Mouse (Mus musculus) cerebellum, postnatal 4 days (tissue): ENCODE data around the gene Scai.

Experiments used
- DNase-seq, 2 experiments: peaks; one replicate each; pipeline ENCODE4 v3.0.0; 2022; ENCODE audit warnings: low spot score in 2 of 2, mixed read lengths in 1 of 2

Gene Scai

DNA sequence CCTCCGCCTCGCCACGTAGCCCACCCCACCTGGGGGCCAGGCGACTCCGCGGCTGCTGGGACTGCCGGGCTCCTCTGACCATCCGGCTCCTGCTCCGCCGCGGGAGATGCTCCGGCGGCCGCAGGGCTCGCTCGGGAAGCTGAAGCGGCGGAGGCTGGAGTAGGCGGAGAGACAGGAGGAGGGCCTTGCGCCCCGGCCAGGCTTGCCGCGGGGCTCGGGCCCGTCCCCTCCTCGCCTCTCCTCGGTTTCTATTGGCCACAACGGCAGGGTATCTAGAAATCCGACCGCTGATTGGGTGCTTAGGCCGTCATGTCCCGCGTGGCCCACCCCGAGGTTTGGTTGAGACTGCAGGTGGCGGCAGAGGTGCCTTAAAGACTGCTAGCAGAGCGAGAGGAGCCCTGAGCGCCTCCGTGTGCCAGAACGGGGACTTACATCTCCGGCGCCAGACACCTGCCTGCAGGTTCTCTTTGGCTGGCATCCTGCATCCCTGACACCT lies at the start of gene Scai:
TSS of gene Scai (minus strand) at position 174 of the 496 bp plus-strand sequence.
- DNase-seq: peak; percentile 93 to 97

- DNase-seq: no peak
Measured at GRCm38 (mm10) chr2:39226731-39227130, 36.2 kb upstream of the Scai start.

DNA sequence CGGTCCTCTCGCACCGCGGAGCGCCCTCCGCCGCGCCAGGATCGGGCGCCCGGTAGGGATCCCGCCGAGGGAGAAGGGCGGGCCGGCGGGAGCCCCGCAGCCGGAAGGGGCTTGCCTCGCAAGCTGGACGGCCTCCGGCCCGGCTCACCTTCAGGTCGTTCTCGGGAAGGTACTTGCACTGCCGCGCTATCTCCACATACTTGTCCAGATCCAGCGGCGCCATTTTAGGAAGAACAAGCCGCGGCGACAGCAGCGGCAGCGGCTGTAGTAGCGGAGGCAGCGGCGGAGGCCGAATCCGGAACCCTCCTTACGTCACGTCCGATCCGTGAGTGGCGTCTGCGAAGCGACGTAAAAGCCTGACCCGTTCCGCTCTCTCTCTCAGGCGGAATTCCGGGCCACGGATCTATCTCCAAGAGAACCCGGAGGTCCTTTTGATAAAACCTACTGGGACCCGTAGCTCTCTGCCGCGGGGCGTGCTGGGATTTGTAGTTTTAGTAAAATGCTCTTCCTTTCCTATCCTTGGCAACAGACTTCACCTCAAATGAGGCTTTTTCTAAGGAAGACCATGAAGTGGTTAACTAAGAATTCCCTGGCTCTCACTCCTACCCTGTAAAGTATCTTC lies 35.6 kb upstream of the Scai start, which contains the start of gene Ppp6c:
TSS of gene Ppp6c (minus strand) at position 433 of the 622 bp plus-strand sequence.
- peak; percentile 75 to 86 for DNase-seq

DNA sequence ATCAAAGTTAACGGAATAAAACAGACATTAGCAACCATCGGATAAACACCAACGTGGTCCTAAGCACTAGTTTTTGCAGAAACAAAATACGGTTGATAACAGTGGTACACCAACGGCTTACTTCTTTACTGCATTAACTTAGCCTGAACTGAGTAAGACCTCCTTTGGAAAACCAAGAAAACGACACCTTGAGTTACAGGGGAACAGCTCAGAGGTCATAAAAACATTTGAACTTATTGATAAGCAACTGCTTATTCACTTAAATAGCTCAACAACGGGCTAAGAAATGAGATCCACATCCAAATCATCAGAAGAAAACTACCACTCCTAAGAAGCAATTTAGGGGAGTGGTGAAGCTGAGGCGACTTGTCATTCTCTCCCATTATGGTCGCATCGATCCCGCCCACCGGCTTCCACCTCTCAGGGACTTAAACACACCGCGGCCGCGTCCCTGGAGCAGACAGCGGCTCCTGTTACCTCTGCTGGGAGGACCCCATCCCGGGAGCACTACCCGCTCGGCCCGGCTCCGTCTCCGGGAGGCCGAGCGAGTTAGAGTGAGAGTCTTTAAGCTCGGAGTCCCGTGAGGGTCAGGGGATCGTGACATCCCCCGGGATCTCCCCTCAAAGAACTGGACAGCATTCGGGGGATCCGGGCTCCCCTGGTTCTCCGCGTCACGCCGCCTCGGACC lies 34.9 kb upstream of the Scai start:
- DNase-seq: peak in 1 of 2 experiments; percentile 22

GRCm38 (mm10) chr2:39224621-39225020 lies 34.1 kb upstream of the Scai start:
- no peak for DNase-seq

- no peak for DNase-seq
Measured at GRCm38 (mm10) chr2:39220010-39220409, 29.5 kb upstream of the Scai start.

GRCm38 (mm10) chr2:39219034-39219433 lies 28.5 kb upstream of the Scai start:
- no peak for DNase-seq

DNA sequence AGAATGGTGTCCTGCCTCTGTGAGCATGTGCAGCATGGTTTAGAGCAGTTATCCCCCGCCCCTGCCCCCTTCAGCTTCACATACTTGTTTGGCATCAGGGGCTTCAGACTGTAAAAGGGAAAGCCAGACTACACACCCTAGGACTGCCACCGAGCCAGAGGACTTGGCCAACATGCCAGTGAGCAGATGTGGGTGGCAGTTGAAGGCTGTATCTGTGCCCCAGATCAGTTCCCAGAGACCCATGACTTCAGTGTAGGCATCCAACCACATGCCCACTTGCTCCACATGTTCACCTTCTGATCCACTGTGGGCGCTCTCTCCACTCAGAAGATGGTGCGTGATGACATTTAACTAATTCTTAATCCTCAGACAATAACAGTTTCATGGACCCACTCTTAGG lies 26.6 kb upstream of the Scai start:
- no peak for DNase-seq

- DNase-seq: no peak
Measured at GRCm38 (mm10) chr2:39210738-39211137, 20.2 kb upstream of the Scai start.

DNA sequence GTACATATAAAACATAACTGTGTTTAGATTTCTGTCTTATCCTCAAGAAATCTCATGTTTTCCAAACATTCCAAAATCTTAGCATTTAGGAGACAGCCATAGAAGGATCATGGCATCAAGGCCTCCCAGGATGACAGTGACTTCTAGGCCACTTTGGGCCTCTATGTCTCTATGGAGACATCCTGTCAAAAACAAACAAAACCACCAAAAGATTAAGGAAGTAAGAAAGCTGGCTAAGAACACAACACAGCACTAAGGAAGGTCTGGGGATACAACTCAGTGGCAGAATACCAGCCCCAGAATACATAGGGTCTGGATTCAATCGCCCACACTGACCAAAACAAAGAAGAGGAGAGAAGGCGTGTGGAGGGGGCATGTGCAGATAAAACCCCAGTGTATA lies 12.8 kb upstream of the Scai start:
- no peak for DNase-seq

DNA sequence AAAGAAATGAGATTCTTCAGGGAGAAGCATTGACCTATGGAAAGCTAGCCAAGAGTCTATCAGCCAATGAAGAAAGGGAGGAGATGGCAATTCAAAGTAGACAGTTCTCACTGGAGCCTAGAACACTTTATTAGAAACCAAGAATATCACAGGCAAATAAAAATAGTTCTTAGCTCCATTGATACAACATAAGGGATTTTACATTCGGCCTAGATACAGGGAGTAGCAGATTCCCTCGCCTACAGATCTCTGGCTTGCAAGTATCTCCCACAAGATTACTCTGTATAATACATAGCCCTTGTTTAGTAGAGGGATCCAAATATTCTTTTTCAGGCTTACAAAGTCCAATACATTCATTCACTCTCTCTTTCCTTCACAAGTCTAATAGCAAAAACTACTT lies 4.3 kb upstream of the Scai start:
- no peak for DNase-seq

GRCm38 (mm10) chr2:39189961-39190560 lies 473 bp downstream of the Scai start:
- no peak for DNase-seq

DNA sequence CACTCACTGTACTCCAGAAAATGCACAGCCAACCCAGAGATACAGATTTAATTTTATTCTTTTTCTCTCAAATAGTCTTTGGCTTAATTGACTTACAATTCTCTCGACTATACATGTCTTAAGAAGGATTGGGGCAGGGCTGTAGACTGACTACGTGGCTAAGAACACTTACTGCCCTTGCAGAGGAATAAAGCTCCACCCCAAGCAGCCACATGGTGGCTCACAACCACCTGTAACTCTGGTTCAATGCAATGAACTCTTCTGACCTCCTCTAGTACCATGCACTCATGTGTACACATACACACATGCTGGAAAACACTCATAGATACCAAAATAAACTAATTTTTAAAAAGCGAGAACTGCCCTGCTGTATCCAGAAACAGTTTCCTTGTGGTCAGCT lies 4.6 kb downstream of the Scai start:
- DNase-seq: no peak

- DNase-seq: no peak
Measured at GRCm38 (mm10) chr2:39183587-39183986, 6.9 kb downstream of the Scai start.

DNA sequence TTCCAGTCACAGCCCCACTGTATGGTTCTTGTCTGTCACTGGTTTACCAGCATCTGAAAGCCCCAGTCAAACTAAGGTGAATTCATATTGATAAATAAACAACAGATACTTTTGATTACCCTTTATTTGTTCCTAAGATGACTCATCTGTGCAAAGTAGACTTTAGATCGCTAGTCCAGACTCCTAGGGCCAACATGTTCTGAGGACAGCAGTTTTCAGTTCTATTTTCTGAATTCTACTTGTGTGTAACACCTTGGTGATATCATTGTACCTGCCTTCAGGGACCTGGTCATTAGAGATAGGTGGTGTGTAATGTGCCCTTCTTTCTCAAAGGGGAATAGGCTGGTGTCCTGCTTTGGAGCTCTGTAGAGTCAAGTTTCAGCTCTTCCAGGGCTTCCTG lies 29.5 kb downstream of the Scai start:
- DNase-seq: no peak

DNA sequence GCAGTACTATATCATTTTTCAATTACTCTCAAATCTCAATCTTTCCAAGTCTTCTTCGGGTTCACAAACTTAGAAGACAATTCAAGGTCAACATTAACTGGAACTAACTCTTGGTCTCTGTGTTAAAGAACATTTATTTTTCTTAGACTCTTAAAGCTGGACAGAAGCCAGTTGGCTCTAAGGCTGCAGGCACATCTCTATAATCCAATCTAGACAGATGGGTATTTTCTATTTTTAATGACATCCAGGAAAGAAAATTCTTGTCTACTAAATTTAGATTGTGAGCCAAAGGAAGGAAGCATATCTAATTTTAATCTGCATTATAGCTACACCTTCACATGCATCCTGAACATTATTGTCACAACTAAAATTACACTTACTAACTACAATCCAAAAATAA lies 32.6 kb downstream of the Scai start:
- DNase-seq: no peak

DNA sequence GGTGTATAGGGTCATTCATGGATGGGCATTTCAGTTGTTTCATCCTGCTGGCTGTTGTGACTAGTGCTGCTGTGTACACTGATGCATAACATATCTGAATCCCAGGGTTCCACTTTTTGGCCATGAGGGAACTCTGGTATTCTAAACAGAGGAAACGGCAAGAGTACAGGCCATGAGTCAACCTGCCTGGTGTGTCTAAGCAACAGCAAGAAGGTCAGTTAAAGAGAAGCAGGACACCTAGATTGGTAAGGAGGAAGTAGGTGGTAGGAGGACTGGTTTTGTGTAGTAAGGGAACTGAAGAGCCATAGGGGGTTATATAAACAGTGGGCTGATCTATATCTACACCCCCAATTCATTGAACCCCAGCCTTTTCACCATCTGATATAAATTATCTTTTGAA lies 33.7 kb downstream of the Scai start:
- no peak for DNase-seq

GRCm38 (mm10) chr2:39150943-39151342 lies 39.6 kb downstream of the Scai start:
- no peak for DNase-seq

DNA sequence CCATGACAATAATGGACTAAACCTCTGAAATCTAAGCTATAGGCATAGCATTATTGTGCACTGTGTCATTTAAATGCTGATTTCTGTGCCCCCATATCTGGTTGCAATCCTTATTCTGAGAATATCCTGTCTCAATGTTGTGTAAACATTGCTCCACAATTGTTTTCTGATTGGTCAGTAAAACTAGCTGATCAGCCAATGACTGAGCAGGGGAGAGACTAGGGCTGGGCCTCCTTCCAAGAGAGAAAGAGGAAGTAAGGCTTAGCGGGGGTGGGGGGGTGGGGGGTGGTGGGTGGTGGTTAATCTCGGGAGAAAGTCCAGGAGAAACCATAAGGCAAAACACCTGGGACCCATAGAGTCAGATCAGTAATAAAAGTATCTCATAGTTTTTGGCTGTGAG lies 42.5 kb downstream of the Scai start:
- no peak for DNase-seq

GRCm38 (mm10) chr2:39146469-39146868 lies 44.1 kb downstream of the Scai start:
- no peak for DNase-seq

- no peak for DNase-seq
Measured at GRCm38 (mm10) chr2:39142357-39142948, 48.1 kb downstream of the Scai start.
